Mouse (Mus musculus): Measurements from ENCODE around the gene Serpinb1a. TPM values are rescaled to one million over a fixed set of nuclear protein-coding genes. Genes with fewer than 3 reads are reported as not detected.
"Not testable (repeated sequence)": the region's sequence is repeated elsewhere in the genome, so short reads cannot be mapped to it uniquely, and the experiment has no call there.

Serpinb1a gene
- total and polyA plus RNA-seq, 2 experiments from 2014 or later = 1.8 to 13.8 TPM

DNA sequence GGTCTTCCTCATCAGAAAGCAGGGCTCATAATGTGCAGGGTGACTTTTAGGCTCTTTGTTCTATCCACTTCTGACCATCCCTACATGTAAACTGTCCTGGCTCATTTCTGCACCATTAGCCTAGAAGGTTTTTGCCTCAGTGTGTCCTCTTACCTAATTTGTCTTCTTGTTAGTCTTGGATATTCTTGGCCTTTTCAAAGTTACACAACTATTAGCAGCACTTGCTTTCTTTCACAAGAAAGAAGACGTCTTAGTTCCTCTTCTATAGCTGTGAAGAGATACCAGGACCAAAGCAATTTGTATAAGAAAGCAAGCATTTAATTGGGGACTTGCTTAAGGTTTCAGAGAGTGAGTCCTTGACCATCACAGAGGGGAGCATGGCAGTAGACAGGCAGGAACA is 22.9 kb upstream of the Serpinb1a start:
- H3K4me1 ChIP-seq (ENCODE audit: control insufficient read depth, insufficient read depth) = no peaks in the 10 kb centered on the region
- DNase-seq (ENCODE audit: low spot score) = no peak
- peaks cover 5% of the 10 kb centered on the region; the same call in 1 of the 2 replicates for H3K9me3 ChIP-seq (replicated peaks; ENCODE audit: control insufficient read depth, low read length)
- no peak for ATAC-seq (ENCODE audit: insufficient read depth, low read depth)
- H3K4me3 ChIP-seq (ENCODE audit: low read depth, low read length) = no peak overlapping the region
- H3K4me2 ChIP-seq (ENCODE audit: low read depth, low read length) = no peak overlapping the region
- H3K36me3 ChIP-seq (replicated peaks; ENCODE audit: control insufficient read depth, insufficient read depth, low read length) = no peaks in the 10 kb centered on the region
- H3K9ac ChIP-seq (replicated peaks; ENCODE audit: low read depth, low read length) = no peak overlapping the region
- no peak overlapping the region for H3K27ac ChIP-seq (ENCODE audit: low read depth)
- 56% methylated on average over 1 of the region's 1 CpGs for WGBS
- H3K27me3 ChIP-seq (ENCODE audit: control insufficient read depth, insufficient read depth, low read length) = no peaks in the 10 kb centered on the region
- no peak for TF ChIP-seq EP300 (IDR thresholded peaks at IDR 0.05; ENCODE audit: low read depth)
- TF ChIP-seq CTCF (IDR thresholded peaks at IDR 0.05; ENCODE audit: low read depth) = no peak

DNA sequence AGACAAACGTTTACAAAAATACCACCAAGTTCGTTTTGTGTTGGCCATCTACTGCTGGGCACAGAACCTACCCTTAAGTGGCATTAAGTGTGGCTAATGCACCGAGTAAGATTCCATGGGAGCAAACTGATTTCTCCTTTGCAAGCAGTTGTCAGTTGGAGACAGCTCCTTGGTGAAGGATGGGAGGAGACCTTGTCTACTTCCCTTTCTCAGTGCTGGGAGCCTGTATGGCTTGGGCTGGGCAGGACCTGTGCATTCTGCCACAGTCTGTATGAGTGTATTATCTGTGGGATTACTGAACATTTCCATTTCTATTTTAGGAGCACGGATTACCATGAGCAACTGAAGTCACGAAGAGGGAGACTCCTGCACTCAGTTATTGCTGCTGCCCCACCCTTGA is 17.9 kb upstream of the Serpinb1a start:
- no peak for DNase-seq (ENCODE audit: low spot score)
- H3K27ac ChIP-seq (ENCODE audit: low read depth) = no peak overlapping the region
- H3K36me3 ChIP-seq (replicated peaks; ENCODE audit: control insufficient read depth, insufficient read depth, low read length) = no peaks in the 10 kb centered on the region
- no peak for ATAC-seq (ENCODE audit: insufficient read depth, low read depth)
- H3K9me3 ChIP-seq (replicated peaks; ENCODE audit: control insufficient read depth, low read length) = no peaks in the 10 kb centered on the region
- TF ChIP-seq EP300 (IDR thresholded peaks at IDR 0.05; ENCODE audit: low read depth) (no peak), CTCF (IDR thresholded peaks at IDR 0.05; ENCODE audit: low read depth) (no peak)
- no peak overlapping the region for H3K4me3 ChIP-seq (ENCODE audit: low read depth, low read length)
- WGBS = 44% methylated on average over 5 of the region's 5 CpGs
- no peak overlapping the region for H3K4me2 ChIP-seq (ENCODE audit: low read depth, low read length)
- H3K4me1 ChIP-seq (ENCODE audit: control insufficient read depth, insufficient read depth) = no peaks in the 10 kb centered on the region
- H3K9ac ChIP-seq (replicated peaks; ENCODE audit: low read depth, low read length) = no peak overlapping the region
- no peaks in the 10 kb centered on the region for H3K27me3 ChIP-seq (ENCODE audit: control insufficient read depth, insufficient read depth, low read length)

DNA sequence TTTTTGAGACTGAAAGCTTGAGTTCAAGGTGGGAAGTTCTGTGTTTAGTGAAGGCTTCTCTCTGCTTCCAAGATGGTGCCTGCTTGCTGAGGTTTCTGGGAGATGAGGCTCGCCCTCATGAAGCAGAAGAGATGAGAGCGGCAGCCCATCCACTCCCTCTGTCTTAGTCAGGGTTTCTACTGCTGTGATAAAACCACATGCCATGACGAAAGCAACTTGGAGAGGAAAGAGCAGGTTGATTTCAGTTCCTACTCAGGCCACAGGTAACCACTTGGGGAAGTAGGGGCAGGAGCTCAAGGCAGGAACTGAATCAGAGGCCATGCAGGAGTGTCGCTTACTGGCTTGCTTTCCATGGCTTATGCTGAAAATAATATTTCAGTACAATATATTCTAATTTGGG is 17.2 kb upstream of the Serpinb1a start:
- not testable (repeated sequence) for H3K4me1 ChIP-seq (ENCODE audit: control insufficient read depth, insufficient read depth); H3K27ac ChIP-seq (ENCODE audit: low read depth); DNase-seq (ENCODE audit: low spot score); H3K4me3 ChIP-seq (ENCODE audit: low read depth, low read length); H3K36me3 ChIP-seq (replicated peaks; ENCODE audit: control insufficient read depth, insufficient read depth, low read length); H3K4me2 ChIP-seq (ENCODE audit: low read depth, low read length); H3K9me3 ChIP-seq (replicated peaks; ENCODE audit: control insufficient read depth, low read length); H3K9ac ChIP-seq (replicated peaks; ENCODE audit: low read depth, low read length); ATAC-seq (ENCODE audit: insufficient read depth, low read depth); H3K27me3 ChIP-seq (ENCODE audit: control insufficient read depth, insufficient read depth, low read length)
- WGBS = 82% methylated on average over 4 of the region's 4 CpGs

DNA sequence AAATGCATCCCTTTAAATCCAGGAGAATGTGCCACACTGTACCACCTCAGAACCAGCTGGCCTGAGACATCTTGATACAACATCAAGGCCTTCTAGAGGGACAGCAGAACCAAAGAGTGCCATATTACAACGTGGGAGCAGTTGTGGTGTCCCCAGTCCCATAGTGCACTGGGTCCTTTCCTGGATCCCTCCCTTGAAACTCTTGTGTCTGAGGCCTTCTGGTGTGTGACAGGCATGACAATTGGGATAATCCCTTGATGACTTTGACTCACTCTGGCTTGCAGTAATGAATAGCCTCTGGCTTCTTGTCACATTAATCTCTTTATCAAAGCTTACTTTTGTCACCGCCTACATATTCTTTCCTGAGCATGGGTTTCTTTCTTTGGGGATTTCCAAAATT is 16.0 kb upstream of the Serpinb1a start:
- Histone ChIP-seq H3K27ac (ENCODE audit: low read depth) (no peak overlapping the region), H3K4me2 (ENCODE audit: low read depth, low read length) (no peak overlapping the region), H3K36me3 (replicated peaks; ENCODE audit: control insufficient read depth, insufficient read depth, low read length) (no peaks in the 10 kb centered on the region), H3K9ac (replicated peaks; ENCODE audit: low read depth, low read length) (no peak overlapping the region), H3K4me3 (ENCODE audit: low read depth, low read length) (no peak overlapping the region), H3K27me3 (ENCODE audit: control insufficient read depth, insufficient read depth, low read length) (no peaks in the 10 kb centered on the region), H3K9me3 (replicated peaks; ENCODE audit: control insufficient read depth, low read length) (no peaks in the 10 kb centered on the region), H3K4me1 (ENCODE audit: control insufficient read depth, insufficient read depth) (no peaks in the 10 kb centered on the region)
- WGBS = 55% methylated on average over 2 of the region's 2 CpGs
- ATAC-seq (ENCODE audit: insufficient read depth, low read depth) (no peak), DNase-seq (ENCODE audit: low spot score) (no peak)
- TF ChIP-seq EP300 (IDR thresholded peaks at IDR 0.05; ENCODE audit: low read depth) (no peak), CTCF (IDR thresholded peaks at IDR 0.05; ENCODE audit: low read depth) (no peak)

DNA sequence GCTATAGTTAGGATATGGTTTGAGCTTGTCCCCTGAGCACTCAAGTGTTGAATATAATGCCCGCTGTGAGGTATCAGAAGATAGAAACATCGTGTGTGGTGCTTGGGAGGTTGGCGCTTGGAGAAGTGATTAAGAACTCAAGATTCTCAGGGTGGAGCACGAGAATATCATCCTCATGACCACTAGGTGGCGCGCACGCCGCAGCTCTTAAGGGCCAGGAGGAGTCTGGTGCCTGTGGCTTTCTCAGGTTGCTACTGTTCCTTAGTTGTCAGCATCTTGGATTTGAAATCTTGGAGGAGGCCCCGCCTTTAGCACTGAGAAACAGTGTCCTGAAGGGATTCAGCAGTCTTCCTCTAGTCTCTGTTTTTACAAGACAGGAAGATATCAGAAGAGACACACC is 15.5 kb upstream of the Serpinb1a start:
- no peaks in the 10 kb centered on the region for H3K4me1 ChIP-seq (ENCODE audit: control insufficient read depth, insufficient read depth)
- H3K9ac ChIP-seq (replicated peaks; ENCODE audit: low read depth, low read length) = no peak overlapping the region
- no peaks in the 10 kb centered on the region for H3K36me3 ChIP-seq (replicated peaks; ENCODE audit: control insufficient read depth, insufficient read depth, low read length)
- no peak for ATAC-seq (ENCODE audit: insufficient read depth, low read depth)
- DNase-seq (ENCODE audit: low spot score) = peak; percentile 63
- no peaks in the 10 kb centered on the region for H3K9me3 ChIP-seq (replicated peaks; ENCODE audit: control insufficient read depth, low read length)
- peak; percentile 86 for TF ChIP-seq CTCF (IDR thresholded peaks at IDR 0.05; ENCODE audit: low read depth)
- TF ChIP-seq EP300 (IDR thresholded peaks at IDR 0.05; ENCODE audit: low read depth) = no peak
- H3K4me3 ChIP-seq (ENCODE audit: low read depth, low read length) = no peak overlapping the region
- 3% methylated on average over 9 of the region's 9 CpGs for WGBS
- H3K27me3 ChIP-seq (ENCODE audit: control insufficient read depth, insufficient read depth, low read length) = no peaks in the 10 kb centered on the region
- no peak overlapping the region for H3K4me2 ChIP-seq (ENCODE audit: low read depth, low read length)
- no peak overlapping the region for H3K27ac ChIP-seq (ENCODE audit: low read depth)

DNA sequence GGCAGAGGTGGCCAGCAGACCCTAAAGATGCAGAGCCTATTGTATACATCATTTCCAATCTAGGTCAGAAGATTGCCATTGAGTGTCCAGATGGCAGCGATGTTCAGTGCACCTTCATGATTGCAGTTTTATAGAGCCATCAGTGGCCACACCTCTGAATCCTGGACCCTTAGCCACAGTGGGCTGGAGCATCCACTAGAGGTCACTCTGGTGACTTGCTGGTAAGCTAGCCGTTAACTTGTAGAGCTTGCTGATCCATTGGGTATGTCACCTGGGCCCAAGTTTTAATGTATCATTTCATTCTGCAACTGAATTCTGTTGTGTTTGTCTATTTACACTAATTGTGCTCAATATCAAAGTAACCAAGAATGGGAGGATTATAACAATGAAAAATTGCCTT is 14.6 kb upstream of the Serpinb1a start:
- no peaks in the 10 kb centered on the region for H3K36me3 ChIP-seq (replicated peaks; ENCODE audit: control insufficient read depth, insufficient read depth, low read length)
- DNase-seq (ENCODE audit: low spot score) = no peak
- WGBS = 47% methylated on average over 2 of the region's 2 CpGs

DNA sequence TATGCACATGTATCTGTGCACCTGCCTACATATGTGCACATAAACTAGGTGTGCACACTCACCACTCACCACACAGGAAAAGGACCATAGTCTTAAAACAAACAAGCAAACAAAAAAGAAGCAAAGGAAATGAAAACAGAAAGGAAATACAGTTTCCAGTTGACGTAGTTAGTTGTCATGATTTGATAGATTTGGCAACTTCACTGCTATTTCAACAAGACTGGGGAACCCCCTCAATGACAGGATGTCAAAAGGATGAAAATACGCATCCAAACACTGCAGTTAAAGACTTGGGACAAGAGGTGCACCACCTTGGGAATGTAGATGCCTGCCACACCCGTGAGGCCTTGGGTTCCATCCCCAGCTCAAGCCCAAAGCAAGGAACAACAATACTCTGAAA is 13.5 kb upstream of the Serpinb1a start:
- not testable (repeated sequence) for H3K36me3 ChIP-seq (replicated peaks; ENCODE audit: control insufficient read depth, insufficient read depth, low read length); H3K4me3 ChIP-seq (ENCODE audit: low read depth, low read length); H3K9me3 ChIP-seq (replicated peaks; ENCODE audit: control insufficient read depth, low read length); H3K9ac ChIP-seq (replicated peaks; ENCODE audit: low read depth, low read length); ATAC-seq (ENCODE audit: insufficient read depth, low read depth); H3K4me1 ChIP-seq (ENCODE audit: control insufficient read depth, insufficient read depth); DNase-seq (ENCODE audit: low spot score); H3K27ac ChIP-seq (ENCODE audit: low read depth); H3K27me3 ChIP-seq (ENCODE audit: control insufficient read depth, insufficient read depth, low read length); H3K4me2 ChIP-seq (ENCODE audit: low read depth, low read length)
- whole genome bisulfite sequencing = 75% methylated on average over 1 of the region's 3 CpGs

More for the DNA sequence above, 14.6 kb upstream of the Serpinb1a start:
- no peak overlapping the region for H3K9ac ChIP-seq (replicated peaks; ENCODE audit: low read depth, low read length)
- TF ChIP-seq CTCF (IDR thresholded peaks at IDR 0.05; ENCODE audit: low read depth) (peak; percentile 47), EP300 (IDR thresholded peaks at IDR 0.05; ENCODE audit: low read depth) (no peak)
- no peaks in the 10 kb centered on the region for H3K27me3 ChIP-seq (ENCODE audit: control insufficient read depth, insufficient read depth, low read length)
- no peak overlapping the region for H3K27ac ChIP-seq (ENCODE audit: low read depth)
- H3K4me2 ChIP-seq (ENCODE audit: low read depth, low read length) = no peak overlapping the region
- H3K4me1 ChIP-seq (ENCODE audit: control insufficient read depth, insufficient read depth) = no peaks in the 10 kb centered on the region
- no peak for ATAC-seq (ENCODE audit: insufficient read depth, low read depth)
- no peak overlapping the region for H3K4me3 ChIP-seq (ENCODE audit: low read depth, low read length)
- H3K9me3 ChIP-seq (replicated peaks; ENCODE audit: control insufficient read depth, low read length) = no peaks in the 10 kb centered on the region

Measured in heart, postnatal 0 days (tissue).